Mouse (Mus musculus): ENCODE results near the gene Akr1b3. TPM values are rescaled to one million over a fixed set of nuclear protein-coding genes. Genes with fewer than 3 reads are reported as not detected.
"Not testable (repeated sequence)": the region's sequence is repeated elsewhere in the genome, so short reads cannot be mapped to it uniquely, and the experiment has no call there.

Gene Akr1b3
- polyA plus RNA-seq, 1 experiment from 2014 or later, result 91.3 TPM

- not testable (repeated sequence) for H3K4me3 ChIP-seq (replicated peaks; ENCODE audit: low read length); H3K9ac ChIP-seq (replicated peaks; ENCODE audit: low read depth, low read length); H3K4me1 ChIP-seq (replicated peaks; ENCODE audit: control insufficient read depth, insufficient read depth, low read length); ATAC-seq; H3K9me3 ChIP-seq (ENCODE audit: control insufficient read depth, low read length); H3K27ac ChIP-seq (ENCODE audit: low read length); H3K4me2 ChIP-seq (ENCODE audit: low read length); H3K27me3 ChIP-seq (replicated peaks; ENCODE audit: control insufficient read depth, insufficient read depth, low read length); H3K36me3 ChIP-seq (ENCODE audit: control insufficient read depth, insufficient read depth)
- WGBS, result 87% methylated on average over 12 of the region's 12 CpGs
These were observed 14.5 kb upstream of the Akr1b3 start for GRCm38 (mm10) chr6:34331804-34332203.

GRCm38 (mm10) chr6:34331379-34331778 lies 14.1 kb upstream of the Akr1b3 start:
- Histone ChIP-seq H3K27ac (ENCODE audit: low read length) (no peak overlapping the region), H3K4me3 (replicated peaks; ENCODE audit: low read length) (no peak overlapping the region), H3K4me2 (ENCODE audit: low read length) (no peak overlapping the region), H3K9me3 (ENCODE audit: control insufficient read depth, low read length) (no peaks in the 10 kb centered on the region), H3K9ac (replicated peaks; ENCODE audit: low read depth, low read length) (no peak overlapping the region), H3K27me3 (replicated peaks; ENCODE audit: control insufficient read depth, insufficient read depth, low read length) (no peaks in the 10 kb centered on the region), H3K36me3 (ENCODE audit: control insufficient read depth, insufficient read depth) (no peaks in the 10 kb centered on the region), H3K4me1 (replicated peaks; ENCODE audit: control insufficient read depth, insufficient read depth, low read length) (no peaks in the 10 kb centered on the region)
- ATAC-seq, result no peak
- WGBS, result 83% methylated on average over 5 of the region's 5 CpGs

- no peak overlapping the region for H3K27ac ChIP-seq (ENCODE audit: low read length)
- no peak overlapping the region for H3K4me2 ChIP-seq (ENCODE audit: low read length)
- H3K27me3 ChIP-seq (replicated peaks; ENCODE audit: control insufficient read depth, insufficient read depth, low read length), result no peaks in the 10 kb centered on the region
- no peaks in the 10 kb centered on the region for H3K4me1 ChIP-seq (replicated peaks; ENCODE audit: control insufficient read depth, insufficient read depth, low read length)
- no peak for ATAC-seq
- H3K4me3 ChIP-seq (replicated peaks; ENCODE audit: low read length), result no peak overlapping the region
- H3K9me3 ChIP-seq (ENCODE audit: control insufficient read depth, low read length), result no peaks in the 10 kb centered on the region
- no peaks in the 10 kb centered on the region for H3K36me3 ChIP-seq (ENCODE audit: control insufficient read depth, insufficient read depth)
- no peak overlapping the region for H3K9ac ChIP-seq (replicated peaks; ENCODE audit: low read depth, low read length)
- WGBS, result 95% methylated on average over 7 of the region's 7 CpGs
These were observed 4.8 kb upstream of the Akr1b3 start for GRCm38 (mm10) chr6:34322121-34322520.

DNA sequence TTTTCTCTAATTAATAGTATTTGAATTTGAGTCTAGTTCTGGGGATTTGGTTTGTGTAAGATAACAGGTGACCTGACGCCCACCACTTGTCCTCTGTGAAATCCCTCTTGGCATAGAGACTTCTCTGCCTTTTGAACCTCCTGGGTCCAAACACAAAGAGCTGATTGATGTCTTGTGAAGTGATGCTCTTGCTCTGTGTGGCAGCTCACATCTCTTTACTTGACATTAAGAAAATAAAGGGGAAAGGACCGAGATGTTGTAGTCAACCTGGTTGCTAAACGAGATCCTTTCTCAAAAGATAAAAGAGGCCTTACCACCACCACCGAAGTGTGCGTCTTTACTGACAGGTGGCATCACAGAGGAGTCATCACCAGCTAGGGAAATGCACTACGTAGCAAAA lies 1.4 kb upstream of the Akr1b3 start:
- peaks cover 8% of the 10 kb centered on the region; the same call in 1 of the 2 replicates for H3K4me1 ChIP-seq (replicated peaks; ENCODE audit: control insufficient read depth, insufficient read depth, low read length)
- no peaks in the 10 kb centered on the region for H3K36me3 ChIP-seq (ENCODE audit: control insufficient read depth, insufficient read depth)
- no peaks in the 10 kb centered on the region for H3K27me3 ChIP-seq (replicated peaks; ENCODE audit: control insufficient read depth, insufficient read depth, low read length)
- no peak for ATAC-seq
- WGBS, result 75% methylated on average over 6 of the region's 6 CpGs
- H3K4me2 ChIP-seq (ENCODE audit: low read length), result no peak overlapping the region
- H3K9ac ChIP-seq (replicated peaks; ENCODE audit: low read depth, low read length), result no peak overlapping the region
- no peak overlapping the region for H3K4me3 ChIP-seq (replicated peaks; ENCODE audit: low read length)
- H3K27ac ChIP-seq (ENCODE audit: low read length), result no peak overlapping the region
- H3K9me3 ChIP-seq (ENCODE audit: control insufficient read depth, low read length), result no peaks in the 10 kb centered on the region

- Histone ChIP-seq H3K4me2 (ENCODE audit: low read length) (no peak overlapping the region), H3K9me3 (ENCODE audit: control insufficient read depth, low read length) (no peaks in the 10 kb centered on the region), H3K27me3 (replicated peaks; ENCODE audit: control insufficient read depth, insufficient read depth, low read length) (no peaks in the 10 kb centered on the region), H3K27ac (ENCODE audit: low read length) (no peak overlapping the region), H3K4me1 (replicated peaks; ENCODE audit: control insufficient read depth, insufficient read depth, low read length) (peaks cover 8% of the 10 kb centered on the region; the same call in 1 of the 2 replicates), H3K36me3 (ENCODE audit: control insufficient read depth, insufficient read depth) (no peaks in the 10 kb centered on the region), H3K4me3 (replicated peaks; ENCODE audit: low read length) (no peak overlapping the region), H3K9ac (replicated peaks; ENCODE audit: low read depth, low read length) (no peak overlapping the region)
- 48% methylated on average over 5 of the region's 5 CpGs for WGBS
- no peak for ATAC-seq
These were observed 894 bp upstream of the Akr1b3 start for GRCm38 (mm10) chr6:34318172-34318571.

- H3K4me3 ChIP-seq (replicated peaks; ENCODE audit: low read length), result no peak overlapping the region
- H3K4me1 ChIP-seq (replicated peaks; ENCODE audit: control insufficient read depth, insufficient read depth, low read length), result peaks cover 8% of the 10 kb centered on the region; the same call in 1 of the 2 replicates
- H3K27me3 ChIP-seq (replicated peaks; ENCODE audit: control insufficient read depth, insufficient read depth, low read length), result no peaks in the 10 kb centered on the region
- no peak overlapping the region for H3K27ac ChIP-seq (ENCODE audit: low read length)
- no peak overlapping the region for H3K9ac ChIP-seq (replicated peaks; ENCODE audit: low read depth, low read length)
- no peaks in the 10 kb centered on the region for H3K9me3 ChIP-seq (ENCODE audit: control insufficient read depth, low read length)
- WGBS, result 97% methylated on average over 2 of the region's 2 CpGs
- no peak overlapping the region for H3K4me2 ChIP-seq (ENCODE audit: low read length)
- ATAC-seq, result no peak
- 0 out of 2 replicates have a peak, but pooled peaks cover 5% of the 10 kb centered on the region for H3K36me3 ChIP-seq (ENCODE audit: control insufficient read depth, insufficient read depth)
These were observed 3.4 kb downstream of the Akr1b3 start for GRCm38 (mm10) chr6:34313921-34314320.

DNA sequence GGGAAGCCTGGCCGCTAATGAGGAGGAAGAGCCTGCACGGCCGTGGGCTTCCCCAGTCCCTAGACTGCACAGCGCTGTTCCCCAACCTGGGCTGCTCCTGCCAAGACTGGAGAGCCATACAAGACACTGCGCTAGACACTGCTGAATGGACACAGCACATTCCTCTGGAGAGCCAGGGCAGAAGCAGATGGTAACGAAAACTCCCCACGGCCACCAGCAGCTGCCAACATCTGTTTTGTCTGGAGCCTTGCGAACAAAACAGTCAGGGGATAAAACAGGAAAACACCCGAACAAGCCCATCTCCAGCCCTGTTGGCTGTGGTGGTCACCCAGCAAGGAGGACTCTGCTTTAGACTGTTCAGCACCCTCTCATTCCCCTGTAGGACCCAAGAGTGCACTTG lies 3.9 kb downstream of the Akr1b3 start:
- ATAC-seq, result no peak
- no peaks in the 10 kb centered on the region for H3K27me3 ChIP-seq (replicated peaks; ENCODE audit: control insufficient read depth, insufficient read depth, low read length)
- H3K27ac ChIP-seq (ENCODE audit: low read length), result no peak overlapping the region
- H3K4me3 ChIP-seq (replicated peaks; ENCODE audit: low read length), result no peak overlapping the region
- H3K4me1 ChIP-seq (replicated peaks; ENCODE audit: control insufficient read depth, insufficient read depth, low read length), result peaks cover 8% of the 10 kb centered on the region; the same call in 1 of the 2 replicates
- H3K9ac ChIP-seq (replicated peaks; ENCODE audit: low read depth, low read length), result no peak overlapping the region
- 0 out of 2 replicates have a peak, but pooled peaks cover 5% of the 10 kb centered on the region for H3K36me3 ChIP-seq (ENCODE audit: control insufficient read depth, insufficient read depth)
- no peak overlapping the region for H3K4me2 ChIP-seq (ENCODE audit: low read length)
- WGBS, result 87% methylated on average over 9 of the region's 9 CpGs
- H3K9me3 ChIP-seq (ENCODE audit: control insufficient read depth, low read length), result no peaks in the 10 kb centered on the region

DNA sequence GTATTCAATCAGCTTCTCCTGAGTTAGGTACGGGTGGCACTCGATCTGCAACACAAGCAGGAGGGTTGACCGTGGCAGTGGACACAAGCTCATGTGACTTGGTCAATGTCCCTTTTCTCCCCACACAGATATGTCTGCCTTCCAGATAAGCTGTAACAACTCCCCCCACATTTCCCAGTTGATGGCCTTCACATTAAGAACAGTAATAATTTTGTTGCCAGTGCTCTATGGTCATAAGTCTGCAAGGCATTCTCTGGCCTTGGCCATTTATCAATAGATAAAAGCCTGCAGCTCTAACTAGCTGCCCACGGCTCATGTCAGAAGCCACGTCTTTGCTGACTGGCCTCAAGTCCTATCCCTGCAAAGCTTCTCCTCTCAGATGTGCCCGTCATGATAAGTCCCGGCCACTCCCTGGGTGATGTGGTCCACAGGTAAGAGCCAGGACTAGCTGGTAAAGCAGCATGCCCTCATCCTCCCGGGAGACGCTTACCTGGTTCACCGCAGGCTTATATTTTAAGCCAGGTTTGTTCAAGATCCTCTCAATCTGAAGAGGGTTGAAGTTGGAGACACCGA lies 7.2 kb downstream of the Akr1b3 start:
- H3K4me2 ChIP-seq (ENCODE audit: low read length), result no peak overlapping the region
- no peaks in the 10 kb centered on the region for H3K4me1 ChIP-seq (replicated peaks; ENCODE audit: control insufficient read depth, insufficient read depth, low read length)
- H3K36me3 ChIP-seq (ENCODE audit: control insufficient read depth, insufficient read depth), result peaks cover 9% of the 10 kb centered on the region; the same call in 1 of the 2 replicates
- no peaks in the 10 kb centered on the region for H3K27me3 ChIP-seq (replicated peaks; ENCODE audit: control insufficient read depth, insufficient read depth, low read length)
- no peak overlapping the region for H3K27ac ChIP-seq (ENCODE audit: low read length)
- ATAC-seq, result no peak
- 96% methylated on average over 11 of the region's 11 CpGs for WGBS
- H3K9me3 ChIP-seq (ENCODE audit: control insufficient read depth, low read length), result no peaks in the 10 kb centered on the region
- no peak overlapping the region for H3K9ac ChIP-seq (replicated peaks; ENCODE audit: low read depth, low read length)
- H3K4me3 ChIP-seq (replicated peaks; ENCODE audit: low read length), result no peak overlapping the region

- Histone ChIP-seq H3K27ac (ENCODE audit: low read length) (no peak overlapping the region), H3K4me3 (replicated peaks; ENCODE audit: low read length) (no peak overlapping the region), H3K4me1 (replicated peaks; ENCODE audit: control insufficient read depth, insufficient read depth, low read length) (no peaks in the 10 kb centered on the region), H3K9ac (replicated peaks; ENCODE audit: low read depth, low read length) (no peak overlapping the region), H3K4me2 (ENCODE audit: low read length) (no peak overlapping the region), H3K36me3 (ENCODE audit: control insufficient read depth, insufficient read depth) (peaks cover 9% of the 10 kb centered on the region; the same call in 1 of the 2 replicates), H3K27me3 (replicated peaks; ENCODE audit: control insufficient read depth, insufficient read depth, low read length) (no peaks in the 10 kb centered on the region), H3K9me3 (ENCODE audit: control insufficient read depth, low read length) (no peaks in the 10 kb centered on the region)
- 94% methylated on average over 6 of the region's 6 CpGs for WGBS
- no peak for ATAC-seq
These were observed 7.8 kb downstream of the Akr1b3 start for GRCm38 (mm10) chr6:34309526-34309925.

- H3K9ac ChIP-seq (replicated peaks; ENCODE audit: low read depth, low read length), result no peak overlapping the region
- H3K9me3 ChIP-seq (ENCODE audit: control insufficient read depth, low read length), result no peaks in the 10 kb centered on the region
- no peak for ATAC-seq
- peaks cover 9% of the 10 kb centered on the region; the same call in 1 of the 2 replicates for H3K36me3 ChIP-seq (ENCODE audit: control insufficient read depth, insufficient read depth)
- no peak overlapping the region for H3K4me3 ChIP-seq (replicated peaks; ENCODE audit: low read length)
- no peaks in the 10 kb centered on the region for H3K4me1 ChIP-seq (replicated peaks; ENCODE audit: control insufficient read depth, insufficient read depth, low read length)
- no peak overlapping the region for H3K4me2 ChIP-seq (ENCODE audit: low read length)
- WGBS, result 95% methylated on average over 6 of the region's 6 CpGs
- H3K27me3 ChIP-seq (replicated peaks; ENCODE audit: control insufficient read depth, insufficient read depth, low read length), result no peaks in the 10 kb centered on the region
- no peak overlapping the region for H3K27ac ChIP-seq (ENCODE audit: low read length)
These were observed 10.5 kb downstream of the Akr1b3 start for GRCm38 (mm10) chr6:34306797-34307196.

Data from forebrain, embryonic 16.5 days (tissue).